In genomic region chrX:158924490-158925398, GRCm38 (mm10) we compare ENCODE assay signal across 8 mouse cellular contexts.
A peak's percentile ranks its signal among the peaks of the same experiment; 100 is the strongest.
DNase-seq lines count a peak whose midpoint lies in the region; ATAC-seq and TF ChIP-seq lines count a peak whose summit lies in the region.

No protein-coding gene starts in this region.

- no peaks in the 10 kb centered on the region for H3K4me1 ChIP-seq in lung, postnatal 0 days (ENCODE audit: insufficient read depth, low read depth, low read length)
- H3K4me1 ChIP-seq in hindbrain, embryonic 11.5 days (replicated peaks; ENCODE audit: control insufficient read depth, insufficient read depth, low read length): no peaks in the 10 kb centered on the region

- no peak overlapping the region for H3K4me2 ChIP-seq in lung, postnatal 0 days (replicated peaks; ENCODE audit: low read depth, low read length)
- H3K4me2 ChIP-seq in hindbrain, embryonic 11.5 days (replicated peaks; ENCODE audit: low read depth, low read length): peak overlapping the region; percentile 26

- ATAC-seq in lung, postnatal 0 days: no peak
- peak; percentile 81 for ATAC-seq in hindbrain, embryonic 11.5 days (ENCODE audit: low FRiP score)

- no peak for TF ChIP-seq EP300 in lung, postnatal 0 days (IDR thresholded peaks at IDR 0.05)

- peak; percentile 65 for TF ChIP-seq CTCF in lung, postnatal 0 days (IDR thresholded peaks at IDR 0.05)

- no peak overlapping the region for H3K27ac ChIP-seq in lung, postnatal 0 days (ENCODE audit: low read length)
- peak overlapping the region; percentile 54; the same call in 1 of the 2 replicates for H3K27ac ChIP-seq in hindbrain, embryonic 11.5 days (ENCODE audit: low read depth, low read length)

- no peaks in the 10 kb centered on the region for H3K9me3 ChIP-seq in lung, postnatal 0 days (ENCODE audit: low read length)
- no peaks in the 10 kb centered on the region for H3K9me3 ChIP-seq in hindbrain, embryonic 11.5 days (ENCODE audit: control insufficient read depth, low read length)

- H3K36me3 ChIP-seq in lung, postnatal 0 days (ENCODE audit: insufficient read depth, low read length): no peaks in the 10 kb centered on the region
- no peaks in the 10 kb centered on the region for H3K36me3 ChIP-seq in hindbrain, embryonic 11.5 days (ENCODE audit: control insufficient read depth, insufficient read depth, low read length)
- no peaks in the 10 kb centered on the region for H3K36me3 ChIP-seq in splenic B cell, adult 2 months (ENCODE audit: control insufficient read depth, insufficient read depth, low read length, poor library complexity, severe bottlenecking)

- H3K9ac ChIP-seq in lung, postnatal 0 days (replicated peaks; ENCODE audit: low read depth): no peak overlapping the region
- no peak overlapping the region for H3K9ac ChIP-seq in hindbrain, embryonic 11.5 days (ENCODE audit: low read depth, low read length)

- DNase-seq in gastrocnemius, adult 18-20 months (ENCODE audit: low spot score): peak; percentile 1
- DNase-seq in gastrocnemius, postnatal 14 days: no peak
- DNase-seq in lung, postnatal 0 days (ENCODE audit: low spot score): peak; percentile 68
- no peak for DNase-seq in lung, postnatal 14 days
- DNase-seq in hindbrain, embryonic 11.5 days (ENCODE audit: low spot score): peak; percentile 41
- peak; percentile 19 for DNase-seq in splenic B cell, adult 2 months (ENCODE audit: low read depth, low spot score)
- no peak for DNase-seq in adrenal gland, adult 2 months
- no peak for DNase-seq in spleen, postnatal 4 days (ENCODE audit: low spot score in 2 of 2)

- 0 out of 2 replicates have a peak, but pooled peaks cover 5% of the 10 kb centered on the region for H3K27me3 ChIP-seq in lung, postnatal 0 days (replicated peaks; ENCODE audit: insufficient read depth, low read length)
- H3K27me3 ChIP-seq in hindbrain, embryonic 11.5 days (ENCODE audit: control insufficient read depth, insufficient read depth, low read length): no peaks in the 10 kb centered on the region
- H3K27me3 ChIP-seq in splenic B cell, adult 2 months (ENCODE audit: control insufficient read depth, insufficient read depth, low read length, poor library complexity, severe bottlenecking): no peaks in the 10 kb centered on the region

- intact Hi-C loops in gastrocnemius, postnatal 14 days (cut with DNase I; ENCODE audit: low total_unique reads): loop anchor here (10.0 kb wide), 3 partner anchors 880 to 1190 kb away; partner anchors contain the start of gene Cnksr2

- 35% methylated on average over 6 of the region's 6 CpGs for WGBS in lung, postnatal 0 days
- WGBS in hindbrain, embryonic 11.5 days: 35% methylated on average over 6 of the region's 6 CpGs

- H3K4me3 ChIP-seq in lung, postnatal 0 days (ENCODE audit: low read depth, low read length): no peak overlapping the region
- no peak overlapping the region for H3K4me3 ChIP-seq in hindbrain, embryonic 11.5 days (ENCODE audit: low read depth, low read length)

Comparison
In these comparisons a context has a peak if more than half of its experiments do, and no peak if none do; other contexts are left out.
1. DNase-seq: peak in gastrocnemius, adult 18-20 months (single experiment), lung, postnatal 0 days (single experiment), hindbrain, embryonic 11.5 days (single experiment) and splenic B cell, adult 2 months (single experiment); none in gastrocnemius, postnatal 14 days (single experiment), lung, postnatal 14 days (single experiment), adrenal gland, adult 2 months (single experiment) and spleen, postnatal 4 days (0 of 2).